Mouse (Mus musculus) stomach, postnatal 0 days (tissue): Measurements from ENCODE around the gene Snap47.

ENCODE experiments used
- CTCF ChIP-seq: IDR thresholded peaks from 2 replicates; pipeline ENCODE4 v1.5.1; 2016; ENCODE audit warnings: antibody characterized with exemption, low read depth, mild to moderate bottlenecking, moderate library complexity
- EP300 ChIP-seq: optimal IDR thresholded peaks from 2 replicates; pipeline ENCODE3; 2016; ENCODE audit warnings: antibody characterized with exemption

DNA sequence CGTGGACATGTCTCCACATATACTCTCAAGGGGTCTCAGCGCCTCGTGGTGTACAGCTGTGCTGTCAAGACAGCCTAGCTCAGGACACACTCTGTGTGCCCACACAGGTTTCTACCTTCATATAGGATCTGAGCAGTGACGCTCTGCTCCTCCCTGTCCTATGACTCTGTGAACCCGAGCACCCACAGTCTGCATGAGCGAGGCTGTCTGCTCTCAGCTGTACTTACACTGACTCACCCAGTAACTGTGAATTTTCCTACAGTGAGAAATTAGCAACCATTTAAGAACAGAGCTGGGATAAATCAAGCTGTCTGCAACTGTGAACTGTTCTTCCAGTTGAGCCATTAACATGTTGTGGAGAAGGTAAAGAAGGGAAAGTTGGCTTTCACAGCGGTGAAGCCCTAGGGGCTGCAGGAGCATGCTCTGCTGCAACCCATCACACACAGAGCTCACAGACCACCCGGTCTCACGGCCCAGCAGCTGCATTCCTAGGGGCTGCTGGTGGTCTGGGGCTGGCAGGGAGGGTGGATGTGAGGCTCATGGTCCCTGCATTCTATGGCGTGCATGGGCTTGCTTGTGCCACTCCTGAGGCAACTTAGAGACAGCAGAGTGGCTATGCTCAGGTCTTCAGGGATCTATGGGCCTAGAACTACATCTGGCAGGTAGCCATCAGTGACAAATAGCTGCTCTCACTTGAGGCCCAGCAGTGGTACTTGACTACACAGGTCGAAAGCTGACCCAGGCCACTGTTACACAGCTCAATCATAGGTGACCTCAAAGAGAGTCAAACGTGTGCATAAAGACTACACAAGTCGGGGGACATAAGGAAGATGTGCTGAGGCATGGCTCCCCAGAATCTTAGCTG, 37.8 kb downstream of the Snap47 start:
- TF ChIP-seq CTCF, result no peak
- TF ChIP-seq EP300, result no peak
